ENCODE assay signal across 8 mouse cellular contexts in the genomic region with DNA sequence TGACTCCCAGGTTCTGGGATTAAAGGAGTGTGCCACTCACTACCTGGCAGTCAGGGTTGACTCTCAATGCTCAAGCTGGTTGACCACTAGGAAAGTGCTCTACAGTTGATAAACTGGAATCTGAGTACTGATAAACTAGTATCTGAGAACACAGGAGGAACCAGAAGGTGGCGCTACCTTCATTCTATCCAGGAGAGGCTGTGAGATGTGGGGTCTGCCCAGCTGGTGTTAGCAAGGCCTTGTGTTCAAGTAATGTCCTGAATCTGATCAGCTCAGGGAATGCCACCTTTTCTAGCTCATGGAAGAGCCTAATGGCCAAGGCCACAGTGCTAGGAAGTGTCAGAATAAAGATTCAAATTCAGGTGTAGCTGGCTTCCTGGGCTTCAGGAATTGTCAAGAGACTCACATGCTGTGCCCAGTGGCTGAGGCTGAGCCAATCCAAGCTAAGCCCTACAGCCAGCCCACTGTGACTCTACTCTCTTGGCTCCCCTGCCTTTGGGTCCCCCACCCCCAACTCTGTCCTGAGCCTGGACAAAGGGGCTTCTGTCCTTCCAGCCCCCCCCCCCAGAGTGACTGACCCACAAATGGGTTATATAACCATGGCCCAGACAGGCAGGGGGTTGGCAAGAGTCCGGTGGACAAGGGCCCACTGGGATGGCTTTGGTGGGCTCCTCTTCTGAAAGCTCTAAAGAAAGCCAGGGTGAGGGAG. TPM values are rescaled to one million over a fixed set of nuclear protein-coding genes. Genes with fewer than 3 reads are reported as not detected.
DNase-seq lines count a peak whose midpoint lies in the region; ATAC-seq and TF ChIP-seq lines count a peak whose summit lies in the region.

No protein-coding gene starts in this region.

- no peak overlapping the region for H3K4me2 ChIP-seq in midbrain, embryonic 11.5 days
- no peak overlapping the region for H3K4me2 ChIP-seq in intestine, postnatal 0 days (replicated peaks; ENCODE audit: low read depth)

- peaks cover 20% of the 10 kb centered on the region for H3K4me1 ChIP-seq in midbrain, embryonic 10.5 days
- H3K4me1 ChIP-seq in midbrain, embryonic 11.5 days (ENCODE audit: control insufficient read depth, insufficient read depth, low read length), result peaks cover 6% of the 10 kb centered on the region
- no peaks in the 10 kb centered on the region for H3K4me1 ChIP-seq in intestine, postnatal 0 days (replicated peaks; ENCODE audit: control insufficient read depth, insufficient read depth, low read length)

- H3K27me3 ChIP-seq in midbrain, embryonic 10.5 days (ENCODE audit: low read depth, poor library complexity, severe bottlenecking), result peaks cover 12% of the 10 kb centered on the region
- H3K27me3 ChIP-seq in midbrain, embryonic 11.5 days (ENCODE audit: control insufficient read depth, insufficient read depth, low read length), result no peaks in the 10 kb centered on the region
- H3K27me3 ChIP-seq in intestine, postnatal 0 days (replicated peaks; ENCODE audit: control insufficient read depth, insufficient read depth, low read length), result peaks cover 8% of the 10 kb centered on the region; the same call in 1 of the 2 replicates

- H3K36me3 ChIP-seq in midbrain, embryonic 10.5 days, result peaks cover 39% of the 10 kb centered on the region
- H3K36me3 ChIP-seq in midbrain, embryonic 11.5 days (ENCODE audit: control insufficient read depth, insufficient read depth, low read length), result peaks cover 3% of the 10 kb centered on the region; the same call in 1 of the 2 replicates
- no peaks in the 10 kb centered on the region for H3K36me3 ChIP-seq in intestine, postnatal 0 days (ENCODE audit: control insufficient read depth, insufficient read depth)

- peak; percentile 53 for DNase-seq in cerebellum, adult 11-12 months
- DNase-seq in midbrain, embryonic 10.5 days (ENCODE audit: low spot score), result peak; percentile 39
- DNase-seq in midbrain, embryonic 11.5 days (ENCODE audit: low spot score, missing footprints), result no peak
- DNase-seq in cerebellum, postnatal 36 days, result peak; percentile 53 to 66
- peak; percentile 60 for DNase-seq in mesoderm, embryonic 11.5 days (ENCODE audit: low read depth, low spot score)
- no peak for DNase-seq in testis, postnatal 10 days (ENCODE audit: low spot score)

- no peak; the same call in 1 of the 2 replicates for ATAC-seq in cerebellum, adult (ENCODE audit: insufficient number of reproducible peaks, low FRiP score, low TSS enrichment)
- ATAC-seq in midbrain, embryonic 11.5 days (ENCODE audit: low FRiP score), result no peak
- no peak for ATAC-seq in intestine, postnatal 0 days

- TF ChIP-seq CTCF in intestine, postnatal 0 days (IDR thresholded peaks at IDR 0.05; ENCODE audit: low read depth), result peak; percentile 82

- H3K9me3 ChIP-seq in midbrain, embryonic 10.5 days (replicated peaks), result no peaks in the 10 kb centered on the region
- H3K9me3 ChIP-seq in midbrain, embryonic 11.5 days (ENCODE audit: control insufficient read depth, low read length), result no peaks in the 10 kb centered on the region
- no peaks in the 10 kb centered on the region for H3K9me3 ChIP-seq in intestine, postnatal 0 days (ENCODE audit: control insufficient read depth)

- no peak overlapping the region for H3K9ac ChIP-seq in midbrain, embryonic 11.5 days (ENCODE audit: low read length)
- H3K9ac ChIP-seq in intestine, postnatal 0 days (ENCODE audit: low read depth, low read length), result no peak overlapping the region

- 46% methylated on average over 2 of the region's 2 CpGs for WGBS in midbrain, embryonic 10.5 days
- 48% methylated on average over 2 of the region's 2 CpGs for WGBS in midbrain, embryonic 11.5 days
- WGBS in intestine, postnatal 0 days, result 47% methylated on average over 2 of the region's 2 CpGs

- no peak overlapping the region for H3K4me3 ChIP-seq in midbrain, embryonic 10.5 days
- H3K4me3 ChIP-seq in midbrain, embryonic 11.5 days (ENCODE audit: low read depth, low read length), result no peak overlapping the region
- H3K4me3 ChIP-seq in intestine, postnatal 0 days (ENCODE audit: low read depth, low read length), result no peak overlapping the region

- H3K27ac ChIP-seq in midbrain, embryonic 10.5 days (replicated peaks), result 0 out of 2 replicates have a peak overlapping the region, but pooled peaks have one; percentile 28
- H3K27ac ChIP-seq in midbrain, embryonic 11.5 days (ENCODE audit: low read depth, low read length), result no peak overlapping the region
- H3K27ac ChIP-seq in intestine, postnatal 0 days (ENCODE audit: low read depth, low read length), result no peak overlapping the region

RNA-seq across cellular contexts. Expression of a gene that starts 6.4 kb away (rescaled TPM):
- polyA plus RNA-seq in midbrain, embryonic 10.5 days (2016; fragmentation: Nextera tagmentation; extraction: Ambion mirVana), result 6.7 and 8.5 TPM in 2 replicates
- polyA plus RNA-seq in midbrain, embryonic 11.5 days (2014; fragmentation: Nextera tagmentation; extraction: Ambion mirVana), result 5.5 and 6.2 TPM in 2 replicates
- 0.69 and 0.78 TPM in 2 replicates for polyA plus RNA-seq in intestine, postnatal 0 days (2015; fragmentation: Nextera tagmentation; extraction: Ambion mirVana)

RNA-seq across cellular contexts. Expression of a gene that starts 15.9 kb away (rescaled TPM):
- polyA plus RNA-seq in midbrain, embryonic 10.5 days (2016; fragmentation: Nextera tagmentation; extraction: Ambion mirVana), result 40.2 and 40.9 TPM in 2 replicates
- polyA plus RNA-seq in midbrain, embryonic 11.5 days (2014; fragmentation: Nextera tagmentation; extraction: Ambion mirVana), result 28.9 and 30.3 TPM in 2 replicates
- polyA plus RNA-seq in intestine, postnatal 0 days (2015; fragmentation: Nextera tagmentation; extraction: Ambion mirVana), result 11.9 and 12.9 TPM in 2 replicates

RNA-seq across cellular contexts. Expression of a gene that starts 21.1 kb away (rescaled TPM):
- 0.21 and 0.22 TPM in 2 replicates for polyA plus RNA-seq in midbrain, embryonic 10.5 days (2016; fragmentation: Nextera tagmentation; extraction: Ambion mirVana)
- 0.32 TPM in 1 of 2 replicates, not detected in the other for polyA plus RNA-seq in midbrain, embryonic 11.5 days (2014; fragmentation: Nextera tagmentation; extraction: Ambion mirVana)
- not detected in 2 replicates for polyA plus RNA-seq in intestine, postnatal 0 days (2015; fragmentation: Nextera tagmentation; extraction: Ambion mirVana)

RNA-seq across cellular contexts. Expression of a gene that starts 24.6 kb away (rescaled TPM):
- polyA plus RNA-seq in midbrain, embryonic 10.5 days (2016; fragmentation: Nextera tagmentation; extraction: Ambion mirVana), result 76.4 and 83.5 TPM in 2 replicates
- polyA plus RNA-seq in midbrain, embryonic 11.5 days (2014; fragmentation: Nextera tagmentation; extraction: Ambion mirVana), result 60.6 and 67.6 TPM in 2 replicates
- 64.5 and 69.4 TPM in 2 replicates for polyA plus RNA-seq in intestine, postnatal 0 days (2015; fragmentation: Nextera tagmentation; extraction: Ambion mirVana)

RNA-seq across cellular contexts. Expression of a gene that starts 24.7 kb away (rescaled TPM):
- 36.2 and 42.9 TPM in 2 replicates for polyA plus RNA-seq in midbrain, embryonic 10.5 days (2016; fragmentation: Nextera tagmentation; extraction: Ambion mirVana)
- polyA plus RNA-seq in midbrain, embryonic 11.5 days (2014; fragmentation: Nextera tagmentation; extraction: Ambion mirVana), result 10.2 and 14.7 TPM in 2 replicates
- polyA plus RNA-seq in intestine, postnatal 0 days (2015; fragmentation: Nextera tagmentation; extraction: Ambion mirVana), result 5.0 and 5.2 TPM in 2 replicates

Comparison
In these comparisons a context has a peak if more than half of its experiments do, and no peak if none do; other contexts are left out.
1. DNase-seq: peak in cerebellum, adult 11-12 months (single experiment), midbrain, embryonic 10.5 days (single experiment), cerebellum, postnatal 36 days (2 of 2) and mesoderm, embryonic 11.5 days (single experiment); none in midbrain, embryonic 11.5 days (single experiment) and testis, postnatal 10 days (single experiment).